In the genomic region with DNA sequence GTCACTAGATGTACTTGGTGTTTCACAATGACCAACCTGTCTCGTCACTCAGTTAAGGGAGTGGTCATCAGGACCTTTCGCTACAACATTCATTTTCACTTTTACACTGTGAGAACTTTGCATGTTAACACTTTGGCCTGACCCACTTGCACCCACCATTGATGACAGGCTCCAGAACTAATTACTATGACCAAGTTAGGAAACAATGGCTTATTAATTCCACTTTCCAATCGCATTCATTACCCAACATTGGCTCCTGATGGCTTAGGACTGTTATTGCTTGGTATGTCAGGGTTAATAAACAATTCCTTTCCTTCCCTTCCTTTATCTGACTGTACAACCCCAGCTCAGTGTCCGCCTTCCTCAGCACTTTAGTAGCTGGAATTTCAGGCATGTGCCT, we compare ENCODE assay signal across 24 mouse cellular contexts.
DNase-seq lines count a peak whose midpoint lies in the region; ATAC-seq lines count a peak whose summit lies in the region.
"Had no signal": no experiment of that assay in that cellular context is flagged by ENCODE, and none has a peak within 500 bp of the region (broad histone marks: within the 10 kb centered on the region; RNA-seq: fewer than 3 reads in every experiment).

No protein-coding gene starts in this region.

- H3K9ac ChIP-seq in forebrain, embryonic 15.5 days (replicated peaks) = no peak overlapping the region
- H3K9ac ChIP-seq in hindbrain, embryonic 12.5 days = no peak overlapping the region
- H3K9ac ChIP-seq: embryonic facial prominence, embryonic 15.5 days; heart, embryonic 13.5 days; hindbrain, embryonic 13.5 days had no signal

- intact Hi-C loops in heart, postnatal 10 days (cut with DNase I) = no loop called here

- no peaks in the 10 kb centered on the region for H3K4me1 ChIP-seq in forebrain, embryonic 15.5 days
- no peaks in the 10 kb centered on the region for H3K4me1 ChIP-seq in hindbrain, embryonic 12.5 days
- H3K4me1 ChIP-seq: embryonic facial prominence, embryonic 15.5 days; heart, embryonic 10.5 days; heart, embryonic 13.5 days; hindbrain, embryonic 13.5 days had no signal

- WGBS in forebrain, embryonic 15.5 days = 47% methylated on average over 4 of the region's 4 CpGs
- WGBS in hindbrain, embryonic 12.5 days = 66% methylated on average over 4 of the region's 4 CpGs

- H3K27ac ChIP-seq in forebrain, embryonic 15.5 days (replicated peaks) = no peak overlapping the region
- H3K27ac ChIP-seq in hindbrain, embryonic 12.5 days = no peak overlapping the region
- H3K27ac ChIP-seq: embryonic facial prominence, embryonic 15.5 days; heart, adult 2 months; heart, embryonic 10.5 days; heart, embryonic 13.5 days; hindbrain, embryonic 13.5 days had no signal

- DNase-seq in heart, adult 11 months = peak; percentile 33
- no peak for DNase-seq in heart, postnatal 10 days
- peak; percentile 16 for DNase-seq in kidney, postnatal 10 days
- no peak for DNase-seq in kidney, postnatal 25 days
- DNase-seq in Muller cell, postnatal 12 days (ENCODE audit: inconsistent ontology term) = peak; percentile 85
- DNase-seq: adrenal gland, adult 8-10 months; adrenal gland, postnatal 25 days; B cell, adult 2 months; cerebellum, adult 11-12 months; cerebellum, adult 8-10 months; cerebellum, postnatal 10 days; cerebellum, postnatal 36 days; embryo, embryonic 11 days; gastrocnemius, postnatal 25 days; heart, adult 2 months had no signal

- no peaks in the 10 kb centered on the region for H3K9me3 ChIP-seq in forebrain, embryonic 15.5 days
- no peaks in the 10 kb centered on the region for H3K9me3 ChIP-seq in hindbrain, embryonic 12.5 days (replicated peaks)
- H3K9me3 ChIP-seq: embryonic facial prominence, embryonic 15.5 days; heart, embryonic 10.5 days; heart, embryonic 13.5 days; hindbrain, embryonic 13.5 days had no signal

- H3K4me3 ChIP-seq in forebrain, embryonic 15.5 days = no peak overlapping the region
- no peak overlapping the region for H3K4me3 ChIP-seq in hindbrain, embryonic 12.5 days
- H3K4me3 ChIP-seq: embryonic facial prominence, embryonic 15.5 days; heart, adult 2 months; heart, embryonic 10.5 days; heart, embryonic 13.5 days; hindbrain, embryonic 13.5 days had no signal

- no peaks in the 10 kb centered on the region for H3K36me3 ChIP-seq in forebrain, embryonic 15.5 days
- H3K36me3 ChIP-seq in hindbrain, embryonic 12.5 days = no peaks in the 10 kb centered on the region
- H3K36me3 ChIP-seq: embryonic facial prominence, embryonic 15.5 days; heart, embryonic 10.5 days; heart, embryonic 13.5 days; hindbrain, embryonic 13.5 days had no signal

- no peak overlapping the region for H3K4me2 ChIP-seq in forebrain, embryonic 15.5 days (replicated peaks)
- no peak overlapping the region for H3K4me2 ChIP-seq in hindbrain, embryonic 12.5 days (replicated peaks)
- H3K4me2 ChIP-seq: embryonic facial prominence, embryonic 15.5 days; heart, embryonic 13.5 days; hindbrain, embryonic 13.5 days had no signal

- H3K27me3 ChIP-seq in forebrain, embryonic 15.5 days = no peaks in the 10 kb centered on the region
- no peaks in the 10 kb centered on the region for H3K27me3 ChIP-seq in hindbrain, embryonic 12.5 days
- H3K27me3 ChIP-seq: embryonic facial prominence, embryonic 15.5 days; heart, embryonic 13.5 days; hindbrain, embryonic 13.5 days had no signal

- no peak for ATAC-seq in forebrain, embryonic 15.5 days (replicated peaks)
- no peak for ATAC-seq in hindbrain, embryonic 12.5 days (ENCODE audit: low FRiP score)
- ATAC-seq: activated CD4-positive, CD25-positive, alpha-beta regulatory T cell, adult 4 months; forebrain, embryonic 14.5 days; hindbrain, embryonic 16.5 days had no signal

Comparison
In these comparisons a context has a peak if more than half of its experiments do, and no peak if none do; other contexts are left out.
1. DNase-seq: peak in heart, adult 11 months (single experiment), kidney, postnatal 10 days (single experiment) and Muller cell, postnatal 12 days (single experiment); none in heart, postnatal 10 days (0 of 2) and kidney, postnatal 25 days (0 of 2).